Mouse (Mus musculus): ENCODE measurements around the gene Rnf149.

The Rnf149 gene

GRCm38 (mm10) chr1:39534831-39535230 is 42.4 kb downstream of the Rnf149 start, which contains the start of gene Cnot11:
TSS of gene Cnot11 (plus strand) at chr1:39534992.
- in situ Hi-C loops (cut with MboI; ENCODE audit: unreplicated experiment in 2 of 2): loop anchor here (5.0 to 10.0 kb wide), 3 partner anchors 42 to 450 kb away; partner anchors contain the start of gene Rnf149 (in 1 of the 2)

GRCm38 (mm10) chr1:39533917-39534316 is 43.3 kb downstream of the Rnf149 start:
- in situ Hi-C loops (cut with MboI; ENCODE audit: unreplicated experiment in 2 of 2): loop anchor here (10.0 kb wide), 2 partner anchors 391 to 451 kb away; no protein-coding TSS in a partner anchor

GRCm38 (mm10) chr1:39531036-39531435 is 46.2 kb downstream of the Rnf149 start:
- in situ Hi-C loops (cut with MboI; ENCODE audit: unreplicated experiment in 2 of 2): loop anchor here (10.0 kb wide), 2 partner anchors 394 to 454 kb away; no protein-coding TSS in a partner anchor

- in situ Hi-C loops (cut with MboI; ENCODE audit: unreplicated experiment in 2 of 2): loop anchor here (10.0 kb wide), 2 partner anchors 394 to 454 kb away; no protein-coding TSS in a partner anchor
Measured at GRCm38 (mm10) chr1:39530258-39530943, 46.8 kb downstream of the Rnf149 start.

DNA sequence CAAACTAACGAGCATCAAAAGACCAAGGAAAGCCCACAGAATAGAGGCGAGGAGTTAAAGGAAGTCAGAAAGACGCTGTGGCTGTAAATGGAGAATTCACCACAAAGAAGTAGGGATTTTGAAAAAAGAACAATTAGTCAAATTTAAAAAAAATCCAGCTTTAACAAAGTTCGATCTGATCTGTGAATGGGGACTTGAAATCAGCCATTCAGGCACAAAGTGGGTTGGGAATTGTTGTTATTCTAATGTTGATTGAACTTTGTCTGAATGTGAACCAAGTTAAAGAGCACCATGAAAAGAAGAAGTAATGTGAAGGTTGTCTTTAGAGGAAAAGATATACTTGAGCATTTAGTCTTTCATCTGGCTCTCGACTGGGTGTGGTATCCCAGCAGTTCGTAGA is 48.9 kb downstream of the Rnf149 start:
- in situ Hi-C loops (cut with MboI; ENCODE audit: unreplicated experiment in 2 of 2): loop anchor here (5.0 to 10.0 kb wide), 6 partner anchors 149 to 1016 kb away; no protein-coding TSS in a partner anchor

- in situ Hi-C loops (cut with MboI; ENCODE audit: unreplicated experiment in 2 of 2): loop anchor here (5.0 to 10.0 kb wide), 6 partner anchors 150 to 1017 kb away; no protein-coding TSS in a partner anchor
Measured at GRCm38 (mm10) chr1:39527432-39527831, 49.8 kb downstream of the Rnf149 start.

GRCm38 (mm10) chr1:39526371-39527167 is 50.6 kb downstream of the Rnf149 start:
- in situ Hi-C loops (cut with MboI; ENCODE audit: unreplicated experiment in 2 of 2): loop anchor here (5.0 to 10.0 kb wide), 6 partner anchors 151 to 1018 kb away; no protein-coding TSS in a partner anchor

- in situ Hi-C loops (cut with MboI; ENCODE audit: unreplicated experiment in 2 of 2): loop anchor here (5.0 to 10.0 kb wide), 6 partner anchors 152 to 1019 kb away; no protein-coding TSS in a partner anchor
Measured at GRCm38 (mm10) chr1:39525763-39526162, 51.4 kb downstream of the Rnf149 start.

DNA sequence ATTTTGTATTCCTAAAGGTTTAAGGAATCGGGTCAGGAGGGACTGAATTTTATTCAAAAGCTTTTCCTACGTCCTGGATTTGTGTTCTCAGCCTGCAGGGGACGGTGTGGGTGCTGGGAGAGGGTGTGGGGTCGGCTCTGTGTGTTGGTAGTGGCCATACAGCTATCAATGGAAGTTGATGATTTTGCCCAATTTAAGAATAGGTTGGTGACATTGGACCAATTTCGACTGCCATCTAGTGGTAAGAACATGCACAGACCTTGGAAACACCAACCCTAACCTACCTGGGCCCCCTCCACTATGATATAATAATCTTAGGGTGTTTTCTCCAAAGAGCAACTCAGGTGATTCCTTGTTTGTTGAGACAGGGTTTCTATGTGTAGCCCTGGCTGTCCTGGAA is 54.7 kb downstream of the Rnf149 start:
- in situ Hi-C loops (cut with MboI; ENCODE audit: unreplicated experiment in 2 of 2): loop anchor here (5.0 to 10.0 kb wide), 3 partner anchors 520 to 1022 kb away; no protein-coding TSS in a partner anchor

DNA sequence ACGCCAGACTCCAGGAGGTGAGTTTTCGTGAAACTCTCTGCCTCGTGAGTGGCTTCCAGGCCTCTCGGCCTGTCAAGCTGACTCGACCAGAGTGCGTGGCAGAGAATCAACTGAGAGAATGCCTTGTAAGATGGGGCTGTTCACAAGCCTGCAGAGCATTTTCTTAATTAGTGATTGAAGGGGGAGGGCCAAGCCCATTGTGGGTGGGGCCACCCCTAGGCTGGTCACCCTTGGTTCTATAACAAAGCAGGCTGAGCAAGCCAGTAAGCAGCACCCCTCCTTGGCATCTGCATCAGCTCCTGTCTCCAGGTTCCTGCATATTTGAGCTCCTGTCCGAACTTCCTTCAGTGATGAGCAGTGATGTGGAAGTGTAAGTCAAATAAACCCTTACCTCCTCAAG is 55.9 kb downstream of the Rnf149 start:
- in situ Hi-C loops (cut with MboI; ENCODE audit: unreplicated experiment in 2 of 2): loop anchor here (5.0 to 10.0 kb wide), 3 partner anchors 519 to 1023 kb away; no protein-coding TSS in a partner anchor

GRCm38 (mm10) chr1:39515303-39515991 is 61.8 kb downstream of the Rnf149 start:
- in situ Hi-C loops (cut with MboI; ENCODE audit: unreplicated experiment in 2 of 2): no loop called here

DNA sequence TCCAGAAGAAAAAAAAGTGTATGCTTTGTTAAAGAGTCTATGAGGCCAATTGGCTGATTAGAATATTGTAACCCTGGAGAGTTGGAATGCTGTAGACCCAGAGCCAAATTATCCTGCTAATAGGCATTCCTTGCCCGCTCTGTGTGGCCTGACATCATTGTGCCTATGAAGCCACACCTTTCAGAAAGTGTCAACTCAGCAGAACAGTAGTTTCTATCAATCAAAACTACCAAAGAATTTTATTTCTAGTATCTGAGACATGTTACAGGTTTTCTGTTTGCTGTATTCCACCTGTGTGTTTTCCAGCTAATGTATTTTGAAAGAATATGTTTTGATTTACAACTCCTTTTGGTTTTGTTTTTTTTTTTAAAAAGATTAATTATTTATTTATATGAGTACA is 65.0 kb downstream of the Rnf149 start:
- in situ Hi-C loops (cut with MboI; ENCODE audit: unreplicated experiment in 2 of 2): no loop called here

GRCm38 (mm10) chr1:39511775-39512174 is 65.4 kb downstream of the Rnf149 start:
- in situ Hi-C loops (cut with MboI; ENCODE audit: unreplicated experiment in 2 of 2): no loop called here

DNA sequence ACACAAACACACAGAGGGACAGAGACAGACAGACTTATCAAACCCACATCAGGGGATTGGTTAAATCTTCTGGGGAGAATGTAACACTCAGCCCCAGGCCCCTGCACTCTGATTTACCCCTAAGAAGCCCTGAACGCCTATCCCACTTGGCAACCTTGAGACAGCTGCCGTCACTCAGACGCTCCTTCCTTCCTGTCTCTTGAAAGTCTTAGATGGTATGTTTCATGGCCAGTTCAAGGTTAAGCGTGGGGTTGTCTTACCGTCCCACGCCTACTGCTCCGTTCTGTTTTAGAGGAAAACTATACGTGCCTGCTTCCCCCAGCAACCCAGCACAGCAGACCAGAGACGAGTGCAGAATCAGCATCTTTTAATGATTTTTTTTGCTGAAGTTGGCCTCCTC is 71.6 kb downstream of the Rnf149 start:
- in situ Hi-C loops (cut with MboI; ENCODE audit: unreplicated experiment in 2 of 2): no loop called here

DNA sequence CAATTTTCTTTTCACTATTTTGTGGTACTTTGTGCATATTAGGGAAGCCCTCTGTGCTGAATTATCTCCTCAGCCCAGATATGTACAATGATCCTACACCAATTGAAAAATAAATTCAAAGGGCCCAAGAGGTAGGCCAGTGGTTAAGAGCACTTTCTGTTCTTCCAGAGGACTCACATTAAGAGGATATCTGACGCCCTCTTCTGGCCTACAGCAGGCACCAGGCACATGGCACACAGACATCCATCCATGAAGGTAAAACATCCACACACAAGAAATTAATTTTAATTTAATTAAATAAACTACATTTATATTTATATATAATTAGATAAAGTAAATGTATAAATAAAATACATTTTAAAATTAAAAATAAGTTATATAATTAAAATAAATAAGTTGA is 72.9 kb downstream of the Rnf149 start:
- in situ Hi-C loops (cut with MboI; ENCODE audit: unreplicated experiment in 2 of 2): loop anchor here (5.0 kb wide), 1 partner anchor 112 kb away; no protein-coding TSS in a partner anchor

GRCm38 (mm10) chr1:39502817-39503633 is 74.2 kb downstream of the Rnf149 start:
- in situ Hi-C loops (cut with MboI; ENCODE audit: unreplicated experiment in 2 of 2): loop anchor here (5.0 kb wide), 1 partner anchor 111 kb away; no protein-coding TSS in a partner anchor

Data from v-Abl transformed pro-B cells (cell line).